Mouse (Mus musculus) spleen, adult 2 months (tissue): ENCODE data around the gene Scgb2b3. TPM values are rescaled to one million over a fixed set of nuclear protein-coding genes. Genes with fewer than 3 reads are reported as not detected.

ENCODE experiments used
- DNase-seq, 2 experiments: peaks; one replicate each; pipeline versions ENCODE4 v3.0.0 to v3.0.0-alpha.2; 2012 to 2021; ENCODE audit warnings: low spot score in 2 of 2, low read depth in 1 of 2
- H3K27ac ChIP-seq: fragments of 200-500 bp; 2 replicates; pipeline ENCODE4 v1.5.1; 2012; ENCODE audit warnings: low read length, inconsistent platforms; ENCODE audit not compliant: insufficient read depth
- H3K27me3 ChIP-seq: fragments of 200-500 bp; 2 replicates; pipeline ENCODE4 v1.6.1; 2012; ENCODE audit warnings: mild to moderate bottlenecking, moderate library complexity, low read length, inconsistent platforms; ENCODE audit not compliant: control insufficient read depth, insufficient read depth
- H3K36me3 ChIP-seq: fragments of 200-500 bp; 2 replicates; pipeline ENCODE4 v1.6.1; 2012; ENCODE audit warnings: mild to moderate bottlenecking, low read length, inconsistent platforms; ENCODE audit not compliant: control insufficient read depth, insufficient read depth
- H3K4me1 ChIP-seq: fragments of 200-500 bp; 2 replicates; pipeline ENCODE4 v1.6.1; 2011; ENCODE audit warnings: inconsistent platforms; ENCODE audit not compliant: control insufficient read depth, insufficient read depth, insufficient read length
- H3K4me3 ChIP-seq: fragments of 200-500 bp; 2 replicates; pipeline ENCODE4 v1.5.1; 2011; ENCODE audit warnings: mild to moderate bottlenecking, inconsistent platforms; ENCODE audit not compliant: insufficient read depth, insufficient read length; ENCODE audit errors: extremely low read depth
- CTCF ChIP-seq: fragments of 200-500 bp; IDR thresholded peaks from 2 replicates; pipeline ENCODE4 v1.5.1; 2011; ENCODE audit warnings: mild to moderate bottlenecking, inconsistent platforms; ENCODE audit not compliant: insufficient read depth, insufficient read length, insufficient replicate concordance; ENCODE audit errors: extremely low read depth
- POLR2A ChIP-seq: fragments of 200-500 bp; IDR thresholded peaks from 2 replicates; pipeline ENCODE4 v1.6.1; 2011; ENCODE audit warnings: low read depth, low read length, inconsistent platforms
- WGBS: fragments of 180-500 bp; shearing (Covaris S2); methylation state at CpG from one replicate; pipeline ENCODE4 v1.1.7; 2018; 5-methylcytosine and 5-hydroxymethylcytosine counted together
- polyA plus RNA-seq: library from polyadenylated mRNA; depleted of rRNA; stranded (reverse); fragments of >200 nt; gene quantifications from 2 replicates; pipeline ENCODE4 v1.2.3, GENCODE M21; 2012; rRNA removed

Scgb2b3 gene
- not detected in 2 replicates for polyA plus RNA-seq

- Histone ChIP-seq H3K27ac (no peak within 1 kb of the TSS), H3K4me1 (no peaks in the 10 kb centered on the region), H3K27me3 (no peaks in the 10 kb centered on the region), H3K4me3 (no peak within 1 kb of the TSS), H3K36me3 (no peaks in the 10 kb centered on the region)
- DNase-seq, result no peak
- WGBS, result 62% methylated on average over 4 of the region's 4 CpGs
- no peak for TF ChIP-seq POLR2A
- no peak for TF ChIP-seq CTCF
These were observed at the start of gene Scgb2b3 for GRCm38 (mm10) chr7:31362022-31362560. Scgb2b3 (minus strand) TSS chr7:31362072.

GRCm38 (mm10) chr7:31375292-31375691, 13.4 kb upstream of the Scgb2b3 start, which contains the start of gene Scgb1b3:
Scgb1b3 (plus strand) TSS chr7:31375592.
- H3K4me1 ChIP-seq, result no peaks in the 10 kb centered on the region
- no peak for TF ChIP-seq CTCF
- TF ChIP-seq POLR2A, result no peak
- 74% methylated on average over 3 of the region's 3 CpGs for WGBS
- no peaks in the 10 kb centered on the region for H3K27me3 ChIP-seq
- H3K27ac ChIP-seq, result no peak within 1 kb of the TSS
- no peaks in the 10 kb centered on the region for H3K36me3 ChIP-seq
- DNase-seq, result no peak
- H3K4me3 ChIP-seq, result no peak within 1 kb of the TSS

Other genes with a start within 250 kb of the Scgb2b3 start
- 22.1 and 26.8 TPM in 2 replicates for gene Hpn, start 246.8 kb downstream of the Scgb2b3 start, polyA plus RNA-seq
- gene Scn1b, start 235.1 kb downstream of the Scgb2b3 start, polyA plus RNA-seq, result 41.6 and 48.4 TPM in 2 replicates
- 325 and 338 TPM in 2 replicates for gene Gramd1a, start 206.2 kb downstream of the Scgb2b3 start, polyA plus RNA-seq
- not detected in 2 replicates for gene Scgb2b2, start 71.6 kb downstream of the Scgb2b3 start, polyA plus RNA-seq
- gene Scgb1b2, start 70.3 kb downstream of the Scgb2b3 start, polyA plus RNA-seq, result not detected in 2 replicates
- gene Scgb1b3, start 13.5 kb upstream of the Scgb2b3 start, polyA plus RNA-seq, result not detected in 2 replicates